Mouse (Mus musculus): ENCODE data around the gene Actg2. TPM values are rescaled to one million over a fixed set of nuclear protein-coding genes. Genes with fewer than 3 reads are reported as not detected.
A peak's percentile ranks its signal among the peaks of the same experiment; 100 is the strongest.

Actg2 gene
- polyA plus RNA-seq, 1 experiment: 0.97 TPM

DNA sequence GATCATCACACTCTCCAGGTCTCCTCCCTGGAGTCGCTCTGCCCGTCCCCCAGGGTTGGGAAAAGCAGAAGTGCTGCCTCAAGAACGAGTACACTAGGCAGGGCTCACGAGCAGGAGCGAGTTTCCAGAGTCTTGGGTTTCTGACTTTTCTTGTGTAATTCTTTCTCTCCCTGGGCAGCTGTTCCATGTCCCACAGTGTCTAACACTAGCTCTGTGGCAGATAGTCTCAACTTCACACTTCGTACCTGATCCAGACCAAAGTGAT lies 662 bp upstream of the Actg2 start:
- H3K27ac ChIP-seq (ENCODE audit: insufficient read depth, low read length): no peak overlapping the region
- 78% methylated on average over 6 of the region's 6 CpGs for WGBS
- H3K4me1 ChIP-seq (ENCODE audit: control insufficient read depth, insufficient read depth, low read length): peaks cover 24% of the 10 kb centered on the region
- no peaks in the 10 kb centered on the region for H3K27me3 ChIP-seq (ENCODE audit: control insufficient read depth, insufficient read depth, low read length)
- H3K4me3 ChIP-seq (replicated peaks; ENCODE audit: insufficient read depth, low read depth, low read length): no peak overlapping the region
- TF ChIP-seq CTCF (IDR thresholded peaks at IDR 0.05; ENCODE audit: borderline replicate concordance, insufficient read depth, low read depth, low read length) (no peak), POLR2A (IDR thresholded peaks at IDR 0.05; ENCODE audit: borderline replicate concordance, insufficient read depth, low read length) (no peak)
- DNase-seq: no peak

DNA sequence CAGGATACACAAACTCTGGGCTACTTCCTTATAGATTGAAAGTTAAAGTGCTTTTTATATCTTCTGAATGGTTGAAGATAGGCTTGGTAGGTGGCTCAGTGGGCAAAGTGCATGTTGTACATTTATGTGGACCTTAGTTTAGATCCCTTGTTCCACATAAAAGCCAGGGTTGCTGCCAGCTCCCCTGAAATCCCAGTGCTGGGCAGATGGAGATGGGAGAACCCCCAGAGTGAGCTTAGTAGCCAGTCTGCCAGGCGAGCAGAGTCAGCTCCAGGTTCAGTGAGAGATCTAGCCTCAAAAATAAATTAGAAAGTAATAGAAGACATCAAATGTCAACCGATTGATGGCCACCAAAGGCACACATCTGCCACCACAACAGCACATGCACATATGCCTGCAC lies 3.5 kb downstream of the Actg2 start:
- WGBS: 24% methylated on average over 2 of the region's 2 CpGs
- DNase-seq: peak; percentile 73 to 85
- H3K27me3 ChIP-seq (ENCODE audit: control insufficient read depth, insufficient read depth, low read length): no peaks in the 10 kb centered on the region
- H3K27ac ChIP-seq (ENCODE audit: insufficient read depth, low read length): peak overlapping the region; percentile 83
- no peak overlapping the region for H3K4me3 ChIP-seq (replicated peaks; ENCODE audit: insufficient read depth, low read depth, low read length)
- peaks cover 20% of the 10 kb centered on the region for H3K4me1 ChIP-seq (ENCODE audit: control insufficient read depth, insufficient read depth, low read length)
- no peak for TF ChIP-seq CTCF (IDR thresholded peaks at IDR 0.05; ENCODE audit: borderline replicate concordance, insufficient read depth, low read depth, low read length)

DNA sequence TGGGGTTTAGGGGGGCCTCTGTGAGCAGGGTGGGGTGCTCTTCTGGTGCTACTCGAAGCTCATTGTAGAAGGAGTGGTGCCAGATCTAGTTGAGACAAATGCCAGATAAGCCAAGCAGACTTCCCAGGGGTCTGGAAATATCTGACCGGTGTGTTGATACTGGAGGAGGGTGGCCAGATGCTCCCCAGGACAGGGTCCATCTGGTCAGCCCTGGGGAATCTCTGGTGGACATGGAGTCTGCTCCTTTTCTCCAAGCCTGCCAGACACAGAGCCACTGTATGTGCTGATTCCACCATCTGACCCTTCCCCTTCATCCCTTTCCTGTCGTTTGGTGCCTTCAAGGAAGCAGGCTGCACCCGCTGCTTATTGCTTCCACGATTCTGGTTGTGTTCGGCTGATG lies 12.9 kb downstream of the Actg2 start:
- Histone ChIP-seq H3K4me1 (ENCODE audit: control insufficient read depth, insufficient read depth, low read length) (peaks cover 14% of the 10 kb centered on the region), H3K27ac (ENCODE audit: insufficient read depth, low read length) (peak overlapping the region; percentile 12), H3K27me3 (ENCODE audit: control insufficient read depth, insufficient read depth, low read length) (no peaks in the 10 kb centered on the region), H3K4me3 (replicated peaks; ENCODE audit: insufficient read depth, low read depth, low read length) (no peak overlapping the region)
- TF ChIP-seq POLR2A (IDR thresholded peaks at IDR 0.05; ENCODE audit: borderline replicate concordance, insufficient read depth, low read length): no peak
- TF ChIP-seq CTCF (IDR thresholded peaks at IDR 0.05; ENCODE audit: borderline replicate concordance, insufficient read depth, low read depth, low read length): no peak
- WGBS: 12% methylated on average over 6 of the region's 6 CpGs
- peak; percentile 50 to 52 for DNase-seq

DNA sequence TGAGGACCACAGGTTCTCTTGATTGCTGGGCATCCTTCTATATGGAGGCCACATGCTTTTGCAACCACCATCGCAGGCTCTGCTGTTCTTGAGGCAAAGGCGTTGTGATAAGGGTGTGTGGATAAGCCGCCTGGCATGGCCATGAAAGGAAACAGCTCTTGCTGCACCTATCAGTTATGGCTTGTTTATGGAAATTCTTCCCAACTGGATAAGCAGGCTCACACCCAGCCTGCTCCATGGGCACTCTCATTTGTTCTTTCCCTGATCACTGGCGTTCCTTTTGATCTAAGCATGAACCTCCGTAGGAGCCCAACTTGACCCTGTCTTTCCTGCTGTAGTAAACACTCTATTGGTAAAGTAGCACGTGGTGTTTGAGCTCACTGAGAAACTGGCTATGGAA lies 14.3 kb downstream of the Actg2 start:
- H3K27ac ChIP-seq (ENCODE audit: insufficient read depth, low read length): no peak overlapping the region
- TF ChIP-seq POLR2A (IDR thresholded peaks at IDR 0.05; ENCODE audit: borderline replicate concordance, insufficient read depth, low read length) (no peak), CTCF (IDR thresholded peaks at IDR 0.05; ENCODE audit: borderline replicate concordance, insufficient read depth, low read depth, low read length) (no peak)
- no peak for DNase-seq
- no peak overlapping the region for H3K4me3 ChIP-seq (replicated peaks; ENCODE audit: insufficient read depth, low read depth, low read length)
- no peaks in the 10 kb centered on the region for H3K27me3 ChIP-seq (ENCODE audit: control insufficient read depth, insufficient read depth, low read length)
- WGBS: 81% methylated on average over 6 of the region's 6 CpGs
- H3K4me1 ChIP-seq (ENCODE audit: control insufficient read depth, insufficient read depth, low read length): peaks cover 14% of the 10 kb centered on the region

DNA sequence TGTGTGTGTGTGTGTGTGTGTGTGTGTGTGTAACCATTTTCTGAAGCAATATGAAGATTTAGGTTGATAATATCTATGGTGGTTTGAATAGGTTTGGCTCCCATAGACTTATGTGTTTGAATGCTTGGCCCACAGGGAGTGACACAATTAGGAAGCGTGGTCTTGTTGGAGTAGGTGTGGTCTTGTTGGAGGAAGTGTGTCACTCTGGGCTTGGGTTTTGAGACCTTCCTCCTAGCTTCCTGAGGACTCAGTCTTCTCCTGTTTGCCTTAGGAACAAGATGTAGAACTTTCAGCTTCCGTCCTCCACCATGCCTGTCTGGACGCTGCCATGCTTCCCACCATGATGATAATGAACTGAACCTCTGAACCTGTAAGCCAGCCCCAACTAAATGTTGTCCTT lies 17.4 kb downstream of the Actg2 start:
- Histone ChIP-seq H3K4me3 (replicated peaks; ENCODE audit: insufficient read depth, low read depth, low read length) (no peak overlapping the region), H3K27ac (ENCODE audit: insufficient read depth, low read length) (no peak overlapping the region), H3K4me1 (ENCODE audit: control insufficient read depth, insufficient read depth, low read length) (peaks cover 11% of the 10 kb centered on the region), H3K27me3 (ENCODE audit: control insufficient read depth, insufficient read depth, low read length) (no peaks in the 10 kb centered on the region)
- 90% methylated on average over 3 of the region's 3 CpGs for WGBS
- TF ChIP-seq CTCF (IDR thresholded peaks at IDR 0.05; ENCODE audit: borderline replicate concordance, insufficient read depth, low read depth, low read length) (no peak), POLR2A (IDR thresholded peaks at IDR 0.05; ENCODE audit: borderline replicate concordance, insufficient read depth, low read length) (no peak)
- no peak for DNase-seq

DNA sequence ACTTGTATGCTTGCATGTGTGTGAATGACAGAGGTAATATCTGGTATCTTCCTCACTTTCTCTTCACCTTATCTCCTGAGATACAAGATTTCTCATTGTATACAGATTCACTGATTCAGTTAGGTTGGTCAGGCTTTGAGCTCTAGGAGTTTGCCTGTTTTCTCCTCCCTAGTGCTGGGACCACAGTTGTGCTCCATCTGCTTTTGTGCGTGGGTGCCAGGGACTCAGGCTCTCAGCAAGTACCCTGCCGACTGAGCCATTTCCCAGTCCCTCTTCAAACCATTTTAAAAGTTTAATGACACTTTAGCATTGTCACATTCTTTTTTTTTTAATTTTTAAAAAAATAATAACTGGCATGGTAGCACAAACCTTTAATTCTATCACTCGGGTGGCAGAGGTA lies 20.9 kb downstream of the Actg2 start:
- DNase-seq: peak in 1 of 2 experiments; percentile 43

DNA sequence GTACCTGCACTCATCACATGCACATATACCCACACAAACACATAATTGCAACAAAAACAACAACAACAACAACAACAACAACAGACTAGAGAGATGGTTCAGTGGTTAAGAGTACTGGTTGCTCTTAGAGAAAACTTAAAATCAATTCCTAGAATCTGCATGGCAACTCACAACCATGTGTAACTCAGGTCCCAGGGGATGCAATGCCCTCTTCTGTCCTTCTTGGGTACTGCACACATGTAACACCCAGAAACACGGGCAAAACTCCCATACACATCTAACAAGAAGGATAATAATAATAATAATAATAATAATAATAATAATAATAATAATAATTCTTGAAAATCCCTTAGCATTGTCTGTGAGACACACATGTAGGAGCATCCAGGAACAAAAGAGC lies 23.6 kb downstream of the Actg2 start:
- WGBS: 17% methylated on average over 1 of the region's 1 CpGs
- H3K27me3 ChIP-seq (ENCODE audit: control insufficient read depth, insufficient read depth, low read length): no peaks in the 10 kb centered on the region
- H3K4me1 ChIP-seq (ENCODE audit: control insufficient read depth, insufficient read depth, low read length): peaks cover 5% of the 10 kb centered on the region
- H3K4me3 ChIP-seq (replicated peaks; ENCODE audit: insufficient read depth, low read depth, low read length): no peak overlapping the region
- DNase-seq: peak; percentile 59 to 62
- TF ChIP-seq POLR2A (IDR thresholded peaks at IDR 0.05; ENCODE audit: borderline replicate concordance, insufficient read depth, low read length): no peak
- peak; percentile 75 for TF ChIP-seq CTCF (IDR thresholded peaks at IDR 0.05; ENCODE audit: borderline replicate concordance, insufficient read depth, low read depth, low read length)
- H3K27ac ChIP-seq (ENCODE audit: insufficient read depth, low read length): no peak overlapping the region

More for the DNA sequence above, 20.9 kb downstream of the Actg2 start:
- 15% methylated on average over 3 of the region's 3 CpGs for WGBS
- H3K27me3 ChIP-seq (ENCODE audit: control insufficient read depth, insufficient read depth, low read length): no peaks in the 10 kb centered on the region
- no peak overlapping the region for H3K4me3 ChIP-seq (replicated peaks; ENCODE audit: insufficient read depth, low read depth, low read length)
- no peak overlapping the region for H3K27ac ChIP-seq (ENCODE audit: insufficient read depth, low read length)
- TF ChIP-seq CTCF (IDR thresholded peaks at IDR 0.05; ENCODE audit: borderline replicate concordance, insufficient read depth, low read depth, low read length) (no peak), POLR2A (IDR thresholded peaks at IDR 0.05; ENCODE audit: borderline replicate concordance, insufficient read depth, low read length) (no peak)
- no peaks in the 10 kb centered on the region; the same call in none of the 2 replicates for H3K4me1 ChIP-seq (ENCODE audit: control insufficient read depth, insufficient read depth, low read length)

DNA sequence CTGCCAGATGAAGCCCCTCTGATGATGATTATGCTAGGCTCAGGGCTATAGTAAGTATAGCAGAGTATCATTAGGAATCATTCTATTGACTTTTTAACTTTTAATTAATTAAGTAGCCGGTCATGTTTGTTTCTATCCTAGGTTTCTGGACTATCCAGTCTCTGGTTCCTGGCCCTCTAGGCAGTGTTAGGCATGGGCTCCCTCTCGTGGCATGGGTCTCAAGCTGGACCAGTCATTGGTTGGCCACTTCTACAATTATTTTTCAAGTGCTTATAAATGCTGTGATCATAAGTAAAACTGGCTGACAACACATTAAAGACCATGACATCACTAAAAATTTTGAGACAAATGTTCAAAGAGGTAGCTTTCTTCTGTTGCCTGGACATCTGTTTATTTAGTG lies 25.9 kb downstream of the Actg2 start:
- DNase-seq: peak in 1 of 2 experiments; percentile 52
- H3K27ac ChIP-seq (ENCODE audit: insufficient read depth, low read length): peak overlapping the region; percentile 70
- H3K27me3 ChIP-seq (ENCODE audit: control insufficient read depth, insufficient read depth, low read length): no peaks in the 10 kb centered on the region
- H3K4me3 ChIP-seq (replicated peaks; ENCODE audit: insufficient read depth, low read depth, low read length): no peak overlapping the region
- WGBS: 26% methylated on average over 2 of the region's 2 CpGs
- TF ChIP-seq POLR2A (IDR thresholded peaks at IDR 0.05; ENCODE audit: borderline replicate concordance, insufficient read depth, low read length) (no peak), CTCF (IDR thresholded peaks at IDR 0.05; ENCODE audit: borderline replicate concordance, insufficient read depth, low read depth, low read length) (peak; percentile 60; the same call in 1 of the 2 replicates)
- peaks cover 10% of the 10 kb centered on the region for H3K4me1 ChIP-seq (ENCODE audit: control insufficient read depth, insufficient read depth, low read length)
